Mouse (Mus musculus) kidney, embryonic 15.5 days (tissue): ENCODE measurements around the gene Rragc. TPM values are rescaled to one million over a fixed set of nuclear protein-coding genes. Genes with fewer than 3 reads are reported as not detected.

Source experiments
- polyA plus RNA-seq: library from polyadenylated mRNA; unstranded; fragments of >200 nt; fragmentation: Nextera tagmentation; extraction: Ambion mirVana; gene quantifications from 2 replicates; pipeline ENCODE4 v1.2.1, GENCODE M21; 2015

Rragc gene
- polyA plus RNA-seq, 1 experiment from 2014 or later: 46.6 TPM

Other genes with a start within 250 kb of the Rragc start
- gene Macf1, start 233.1 kb upstream of the Rragc start, polyA plus RNA-seq: 38.1 and 41.2 TPM in 2 replicates
- gene Ndufs5, start 199.2 kb upstream of the Rragc start, polyA plus RNA-seq: 314 and 337 TPM in 2 replicates
- 42.5 and 46.8 TPM in 2 replicates for gene Akirin1, start 167.1 kb upstream of the Rragc start, polyA plus RNA-seq
- gene Rhbdl2, start 129.6 kb upstream of the Rragc start, polyA plus RNA-seq: 5.7 and 6.3 TPM in 2 replicates
- 0.17 TPM in 1 of 2 replicates, not detected in the other for gene 4933427I04Rik, start 57.8 kb upstream of the Rragc start, polyA plus RNA-seq
- 66.5 and 84.0 TPM in 2 replicates for gene Mycbp, start 12.6 kb upstream of the Rragc start, polyA plus RNA-seq
- not detected in 2 replicates for gene 4930535I16Rik, start 576 bp downstream of the Rragc start, polyA plus RNA-seq